Mouse (Mus musculus): Measurements from ENCODE around the gene 1700003F12Rik. TPM values are rescaled to one million over a fixed set of nuclear protein-coding genes. Genes with fewer than 3 reads are reported as not detected.
A peak's percentile ranks its signal among the peaks of the same experiment; 100 is the strongest.

Gene 1700003F12Rik
- polyA plus RNA-seq, 1 experiment from 2014 or later, result 1.3 TPM

- whole genome bisulfite sequencing (ENCODE audit: missing documents), result 90% methylated on average over 12 of the region's 12 CpGs
Measured at GRCm38 (mm10) chr2:154576876-154577743, 30.2 kb downstream of the 1700003F12Rik start.

GRCm38 (mm10) chr2:154577744-154578067, 30.8 kb downstream of the 1700003F12Rik start:
- no peak overlapping the region for H3K27ac ChIP-seq
- H3K36me3 ChIP-seq (ENCODE audit: inconsistent target), result no peaks in the 10 kb centered on the region
- no peaks in the 10 kb centered on the region for H3K79me2 ChIP-seq (ENCODE audit: inconsistent target)
- no peak overlapping the region for H3K4me3 ChIP-seq (ENCODE audit: inconsistent target)
- WGBS (ENCODE audit: missing documents), result 96% methylated on average over 6 of the region's 6 CpGs

More at GRCm38 (mm10) chr2:154576876-154577743, 30.2 kb downstream of the 1700003F12Rik start:
- Histone ChIP-seq H3K79me2 (ENCODE audit: inconsistent target) (no peaks in the 10 kb centered on the region), H3K4me3 (ENCODE audit: inconsistent target) (no peak overlapping the region), H3K36me3 (ENCODE audit: inconsistent target) (no peaks in the 10 kb centered on the region), H3K27ac (no peak overlapping the region)

GRCm38 (mm10) chr2:154580586-154580985, 33.7 kb downstream of the 1700003F12Rik start:
- 97% methylated on average over 8 of the region's 8 CpGs for WGBS (ENCODE audit: missing documents)
- Histone ChIP-seq H3K4me3 (ENCODE audit: inconsistent target) (no peak overlapping the region), H3K27ac (no peak overlapping the region)

GRCm38 (mm10) chr2:154581421-154581820, 34.5 kb downstream of the 1700003F12Rik start:
- no peaks in the 10 kb centered on the region for H3K79me2 ChIP-seq (ENCODE audit: inconsistent target)
- H3K4me3 ChIP-seq (ENCODE audit: inconsistent target), result no peak overlapping the region
- H3K36me3 ChIP-seq (ENCODE audit: inconsistent target), result no peaks in the 10 kb centered on the region
- no peak overlapping the region for H3K27ac ChIP-seq
- 100% methylated on average over 1 of the region's 1 CpGs for WGBS (ENCODE audit: missing documents)

More at GRCm38 (mm10) chr2:154580586-154580985, 33.7 kb downstream of the 1700003F12Rik start:
- H3K79me2 ChIP-seq (ENCODE audit: inconsistent target), result no peaks in the 10 kb centered on the region
- H3K36me3 ChIP-seq (ENCODE audit: inconsistent target), result no peaks in the 10 kb centered on the region

- Histone ChIP-seq H3K36me3 (ENCODE audit: inconsistent target) (0 out of 2 replicates have a peak, but pooled peaks cover 5% of the 10 kb centered on the region), H3K4me3 (ENCODE audit: inconsistent target) (no peak overlapping the region), H3K79me2 (ENCODE audit: inconsistent target) (no peaks in the 10 kb centered on the region), H3K27ac (no peak overlapping the region)
- WGBS (ENCODE audit: missing documents), result 76% methylated on average over 15 of the region's 15 CpGs
Measured at GRCm38 (mm10) chr2:154583906-154584872, 37.3 kb downstream of the 1700003F12Rik start.

GRCm38 (mm10) chr2:154584931-154585601, 38.2 kb downstream of the 1700003F12Rik start:
- H3K36me3 ChIP-seq (ENCODE audit: inconsistent target), result 0 out of 2 replicates have a peak, but pooled peaks cover 5% of the 10 kb centered on the region

GRCm38 (mm10) chr2:154586405-154586804, 39.5 kb downstream of the 1700003F12Rik start:
- Histone ChIP-seq H3K27ac (no peak overlapping the region), H3K4me3 (ENCODE audit: inconsistent target) (no peak overlapping the region), H3K36me3 (ENCODE audit: inconsistent target) (0 out of 2 replicates have a peak, but pooled peaks cover 5% of the 10 kb centered on the region), H3K79me2 (ENCODE audit: inconsistent target) (no peaks in the 10 kb centered on the region)
- WGBS (ENCODE audit: missing documents), result 92% methylated on average over 4 of the region's 5 CpGs

More at GRCm38 (mm10) chr2:154584931-154585601, 38.2 kb downstream of the 1700003F12Rik start:
- H3K79me2 ChIP-seq (ENCODE audit: inconsistent target), result no peaks in the 10 kb centered on the region
- no peak overlapping the region for H3K4me3 ChIP-seq (ENCODE audit: inconsistent target)
- 85% methylated on average over 17 of the region's 17 CpGs for WGBS (ENCODE audit: missing documents)
- no peak overlapping the region for H3K27ac ChIP-seq

- 0 out of 2 replicates have a peak, but pooled peaks cover 5% of the 10 kb centered on the region for H3K36me3 ChIP-seq (ENCODE audit: inconsistent target)
- H3K4me3 ChIP-seq (ENCODE audit: inconsistent target), result no peak overlapping the region
- 97% methylated on average over 4 of the region's 4 CpGs for WGBS (ENCODE audit: missing documents)
- no peak overlapping the region for H3K27ac ChIP-seq
- no peaks in the 10 kb centered on the region for H3K79me2 ChIP-seq (ENCODE audit: inconsistent target)
Measured at GRCm38 (mm10) chr2:154589051-154589450, 42.2 kb downstream of the 1700003F12Rik start.

GRCm38 (mm10) chr2:154591239-154591638, 44.4 kb downstream of the 1700003F12Rik start:
- Histone ChIP-seq H3K79me2 (ENCODE audit: inconsistent target) (no peaks in the 10 kb centered on the region), H3K36me3 (ENCODE audit: inconsistent target) (0 out of 2 replicates have a peak, but pooled peaks cover 5% of the 10 kb centered on the region)
- WGBS (ENCODE audit: missing documents), result 94% methylated on average over 3 of the region's 3 CpGs

GRCm38 (mm10) chr2:154593025-154593424, 46.1 kb downstream of the 1700003F12Rik start:
- H3K27ac ChIP-seq, result no peak overlapping the region
- H3K4me3 ChIP-seq (ENCODE audit: inconsistent target), result no peak overlapping the region
- no peaks in the 10 kb centered on the region for H3K36me3 ChIP-seq (ENCODE audit: inconsistent target)
- 82% methylated on average over 3 of the region's 3 CpGs for WGBS (ENCODE audit: missing documents)
- no peaks in the 10 kb centered on the region for H3K79me2 ChIP-seq (ENCODE audit: inconsistent target)

More at GRCm38 (mm10) chr2:154591239-154591638, 44.4 kb downstream of the 1700003F12Rik start:
- Histone ChIP-seq H3K4me3 (ENCODE audit: inconsistent target) (no peak overlapping the region), H3K27ac (no peak overlapping the region)

- Histone ChIP-seq H3K79me2 (ENCODE audit: inconsistent target) (no peaks in the 10 kb centered on the region), H3K36me3 (ENCODE audit: inconsistent target) (no peaks in the 10 kb centered on the region), H3K27ac (no peak overlapping the region), H3K4me3 (ENCODE audit: inconsistent target) (no peak overlapping the region)
- WGBS (ENCODE audit: missing documents), result 96% methylated on average over 5 of the region's 5 CpGs
Measured at GRCm38 (mm10) chr2:154595775-154596174, 48.9 kb downstream of the 1700003F12Rik start.

GRCm38 (mm10) chr2:154597399-154597798, 50.5 kb downstream of the 1700003F12Rik start:
- Histone ChIP-seq H3K27ac (0 out of 2 replicates have a peak overlapping the region, but pooled peaks have one; percentile 2), H3K36me3 (ENCODE audit: inconsistent target) (no peaks in the 10 kb centered on the region), H3K79me2 (ENCODE audit: inconsistent target) (no peaks in the 10 kb centered on the region), H3K4me3 (ENCODE audit: inconsistent target) (no peak overlapping the region)
- WGBS (ENCODE audit: missing documents), result 3% methylated on average over 3 of the region's 3 CpGs
